8 mouse cellular contexts compared by ENCODE assay signal in the genomic region with DNA sequence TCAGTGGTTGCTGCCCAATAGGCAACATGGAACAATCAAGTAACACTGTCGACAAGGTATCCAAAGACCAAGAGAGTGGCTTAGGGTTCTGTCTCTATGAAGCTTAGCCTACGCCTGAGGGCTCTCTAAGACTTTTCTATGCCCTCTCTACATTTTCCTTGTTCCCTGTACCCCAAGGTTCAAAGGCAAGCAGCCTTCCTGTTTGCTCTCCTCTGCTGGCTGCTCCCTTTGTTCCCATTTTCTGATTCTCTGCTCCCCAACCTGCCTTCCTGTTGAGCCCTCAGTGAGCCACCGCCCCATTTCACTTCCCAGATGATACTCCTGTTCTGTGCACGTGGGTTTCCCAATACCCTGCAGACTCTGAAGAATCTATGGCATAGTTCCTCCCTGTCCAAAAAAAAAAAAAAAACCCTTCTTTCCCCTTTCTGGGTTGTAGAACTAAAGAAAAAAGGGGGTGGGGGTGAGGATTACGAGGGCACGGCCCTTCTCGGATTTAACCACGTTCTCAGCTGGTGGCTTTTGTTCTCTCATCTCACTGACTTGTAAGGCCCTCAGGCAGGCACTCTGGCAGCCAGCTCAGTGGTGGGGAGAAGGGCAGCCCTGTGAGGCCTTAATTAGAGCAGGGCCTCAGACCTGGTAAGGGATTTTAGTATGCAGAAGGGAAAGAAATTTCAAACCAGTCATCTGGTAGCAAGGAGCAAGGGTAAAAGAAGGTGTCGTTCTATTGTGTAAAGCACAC. TPM values are rescaled to one million over a fixed set of nuclear protein-coding genes. Genes with fewer than 3 reads are reported as not detected.
DNase-seq lines count a peak whose midpoint lies in the region; ATAC-seq and TF ChIP-seq lines count a peak whose summit lies in the region.
"Had no signal": no experiment of that assay in that cellular context is flagged by ENCODE, and none has a peak within 500 bp of the region (broad histone marks: within the 10 kb centered on the region; RNA-seq: fewer than 3 reads in every experiment).

No protein-coding gene starts in this region.

- 48% methylated on average over 9 of the region's 9 CpGs for WGBS in stomach, embryonic 16.5 days
- 44% methylated on average over 9 of the region's 9 CpGs for WGBS in stomach, postnatal 0 days
- 21% methylated on average over 9 of the region's 9 CpGs for WGBS in embryonic facial prominence, embryonic 12.5 days
- WGBS in limb, embryonic 10.5 days: 28% methylated on average over 9 of the region's 9 CpGs

- H3K9me3 ChIP-seq in stomach, embryonic 16.5 days (replicated peaks; ENCODE audit: control insufficient read depth, low read length): no peaks in the 10 kb centered on the region
- H3K9me3 ChIP-seq in stomach, postnatal 0 days (ENCODE audit: control insufficient read depth, low read length): no peaks in the 10 kb centered on the region
- no peaks in the 10 kb centered on the region for H3K9me3 ChIP-seq in embryonic facial prominence, embryonic 12.5 days
- no peaks in the 10 kb centered on the region for H3K9me3 ChIP-seq in limb, embryonic 10.5 days (replicated peaks)

- no peak overlapping the region for H3K4me2 ChIP-seq in stomach, embryonic 16.5 days (ENCODE audit: low read depth, low read length)
- no peak overlapping the region for H3K4me2 ChIP-seq in stomach, postnatal 0 days (replicated peaks; ENCODE audit: low read depth)
- H3K4me2 ChIP-seq in embryonic facial prominence, embryonic 12.5 days (replicated peaks): no peak overlapping the region

- H3K4me3 ChIP-seq in stomach, embryonic 16.5 days (replicated peaks; ENCODE audit: low read length): no peak overlapping the region
- H3K4me3 ChIP-seq in stomach, postnatal 0 days (ENCODE audit: low read depth, low read length): no peak overlapping the region
- no peak overlapping the region for H3K4me3 ChIP-seq in embryonic facial prominence, embryonic 12.5 days
- H3K4me3 ChIP-seq in limb, embryonic 10.5 days: no peak overlapping the region

- no peak for ATAC-seq in stomach, embryonic 16.5 days (ENCODE audit: insufficient read depth, low FRiP score)
- no peak for ATAC-seq in stomach, postnatal 0 days (ENCODE audit: low FRiP score, low TSS enrichment)
- ATAC-seq in embryonic facial prominence, embryonic 12.5 days (ENCODE audit: insufficient number of reproducible peaks, insufficient read depth, low FRiP score, low TSS enrichment): 0 out of 2 replicates have a peak, but pooled peaks have one; percentile 43

- no peak for TF ChIP-seq CTCF in stomach, postnatal 0 days (IDR thresholded peaks at IDR 0.05; ENCODE audit: low read depth)

- intact Hi-C loops in left cerebral cortex, postnatal 25 days (cut with DNase I): loop anchor here (1.0 kb wide), 1 partner anchor 127 kb away; no protein-coding TSS in a partner anchor

- TF ChIP-seq EP300 in stomach, postnatal 0 days (optimal IDR thresholded peaks at IDR 0.05): no peak

- DNase-seq in stomach, postnatal 0 days (ENCODE audit: low spot score): no peak
- no peak for DNase-seq in limb, embryonic 10.5 days (ENCODE audit: low spot score)
- no peak for DNase-seq in layer of hippocampus, postnatal 14 days (ENCODE audit: low spot score in 2 of 2)
- no peak for DNase-seq in left cerebral cortex, postnatal 25 days (ENCODE audit: low spot score in 2 of 2)
- DNase-seq in spleen, postnatal 4 days (ENCODE audit: low spot score in 2 of 2): no peak
- DNase-seq: gastrocnemius, postnatal 25 days had no signal

- no peaks in the 10 kb centered on the region; the same call in 1 of the 2 replicates for H3K4me1 ChIP-seq in stomach, embryonic 16.5 days (ENCODE audit: control insufficient read depth, insufficient read depth, low read length)
- H3K4me1 ChIP-seq in stomach, postnatal 0 days (replicated peaks; ENCODE audit: control insufficient read depth, insufficient read depth): peaks cover 8% of the 10 kb centered on the region
- H3K4me1 ChIP-seq in embryonic facial prominence, embryonic 12.5 days: peaks cover 17% of the 10 kb centered on the region
- peaks cover 45% of the 10 kb centered on the region for H3K4me1 ChIP-seq in limb, embryonic 10.5 days

- no peaks in the 10 kb centered on the region for H3K36me3 ChIP-seq in stomach, embryonic 16.5 days (ENCODE audit: control insufficient read depth, insufficient read depth, low read length)
- no peaks in the 10 kb centered on the region for H3K36me3 ChIP-seq in stomach, postnatal 0 days (ENCODE audit: control insufficient read depth, insufficient read depth, low read length)
- no peaks in the 10 kb centered on the region for H3K36me3 ChIP-seq in embryonic facial prominence, embryonic 12.5 days
- H3K36me3 ChIP-seq in limb, embryonic 10.5 days: no peaks in the 10 kb centered on the region

- no peak overlapping the region for H3K9ac ChIP-seq in stomach, embryonic 16.5 days (ENCODE audit: low read length)
- H3K9ac ChIP-seq in stomach, postnatal 0 days (ENCODE audit: low read length): no peak overlapping the region
- H3K9ac ChIP-seq in embryonic facial prominence, embryonic 12.5 days: no peak overlapping the region

- H3K27me3 ChIP-seq in stomach, embryonic 16.5 days (ENCODE audit: control insufficient read depth, insufficient read depth, low read length): no peaks in the 10 kb centered on the region
- H3K27me3 ChIP-seq in stomach, postnatal 0 days (ENCODE audit: control insufficient read depth, insufficient read depth, low read length): no peaks in the 10 kb centered on the region
- H3K27me3 ChIP-seq in embryonic facial prominence, embryonic 12.5 days: no peaks in the 10 kb centered on the region
- H3K27me3 ChIP-seq in limb, embryonic 10.5 days (ENCODE audit: low read depth, poor library complexity, severe bottlenecking): no peaks in the 10 kb centered on the region

- 0 out of 2 replicates have a peak overlapping the region, but pooled peaks have one; percentile 8 for H3K27ac ChIP-seq in stomach, embryonic 16.5 days (ENCODE audit: low read length)
- no peak overlapping the region for H3K27ac ChIP-seq in stomach, postnatal 0 days (replicated peaks)
- H3K27ac ChIP-seq in embryonic facial prominence, embryonic 12.5 days: peak overlapping the region; percentile 54; the same call in 1 of the 2 replicates
- H3K27ac ChIP-seq in limb, embryonic 10.5 days: peak overlapping the region; percentile 79

RNA-seq across cellular contexts. Expression of a gene that starts 26.9 kb away (rescaled TPM):
- 19.4 and 21.2 TPM in 2 replicates for polyA plus RNA-seq in stomach, embryonic 16.5 days (2015; fragmentation: Nextera tagmentation; extraction: Ambion mirVana)
- 13.9 and 15.3 TPM in 2 replicates for polyA plus RNA-seq in stomach, postnatal 0 days (2015; fragmentation: Nextera tagmentation; extraction: Ambion mirVana)
- 10.5 and 12.3 TPM in 2 replicates for polyA plus RNA-seq in embryonic facial prominence, embryonic 12.5 days (2016; fragmentation: Nextera tagmentation; extraction: Ambion mirVana)
- polyA plus RNA-seq in limb, embryonic 10.5 days (2016; fragmentation: Nextera tagmentation; extraction: Ambion mirVana): 6.4 and 8.1 TPM in 2 replicates
- 10 to 100 TPM; 42.4 to 45.3 TPM for total RNA-seq in layer of hippocampus, postnatal 14 days (2021)
- total RNA-seq in left cerebral cortex, postnatal 25 days (2021): 10 to 100 TPM; 57.6 to 58.8 TPM
